Mouse (Mus musculus) limb, embryonic 10.5 days (tissue): ENCODE results near the gene Sgms2. TPM values are rescaled to one million over a fixed set of nuclear protein-coding genes. Genes with fewer than 3 reads are reported as not detected.

Experiments used
- DNase-seq: peaks from one replicate; pipeline ENCODE4 v3.0.0-alpha.2; 2017; ENCODE audit warnings: low spot score
- H3K27ac ChIP-seq: fragments of 300-500 bp; sonication (generic); 2 replicates; pipeline ENCODE4 v1.5.1; 2016; ENCODE audit warnings: mild to moderate bottlenecking
- H3K27me3 ChIP-seq: fragments of 300-500 bp; sonication (generic); 2 replicates; pipeline ENCODE4 v1.6.1; 2016; ENCODE audit warnings: low read depth, mild to moderate bottlenecking; ENCODE audit not compliant: poor library complexity, severe bottlenecking
- H3K36me3 ChIP-seq: fragments of 300-500 bp; sonication (generic); 2 replicates; pipeline ENCODE4 v1.6.1; 2016; ENCODE audit warnings: mild to moderate bottlenecking, moderate library complexity
- H3K4me1 ChIP-seq: fragments of 300-500 bp; sonication (generic); 2 replicates; pipeline ENCODE4 v1.6.1; 2016
- H3K4me3 ChIP-seq: fragments of 300-500 bp; sonication (generic); 2 replicates; pipeline ENCODE4 v1.5.1; 2016; ENCODE audit warnings: mild to moderate bottlenecking, moderate library complexity
- H3K9me3 ChIP-seq: fragments of 300-500 bp; sonication (generic); replicated peaks from 2 replicates; pipeline ENCODE4 v1.6.1; 2016; ENCODE audit warnings: mild to moderate bottlenecking
- WGBS: fragments of 180-500 bp; shearing (Covaris S2); methylation state at CpG from one replicate; pipeline ENCODE4 v1.1.7; 2016; 5-methylcytosine and 5-hydroxymethylcytosine counted together
- polyA plus RNA-seq: library from polyadenylated mRNA; unstranded; fragments of >200 nt; fragmentation: Nextera tagmentation; extraction: Ambion mirVana; gene quantifications from 2 replicates; pipeline ENCODE4 v1.2.1, GENCODE M21; 2016

Sgms2 gene
- 1.2 and 1.3 TPM in 2 replicates for polyA plus RNA-seq

- H3K9me3 ChIP-seq = no peaks in the 10 kb centered on the region
- DNase-seq = no peak
- WGBS = 93% methylated on average over 2 of the region's 2 CpGs
- peaks cover 24% of the 10 kb centered on the region for H3K4me1 ChIP-seq
- H3K4me3 ChIP-seq = peak within 1 kb of the TSS; percentile 84
- H3K36me3 ChIP-seq = no peaks in the 10 kb centered on the region
- H3K27ac ChIP-seq = peak within 1 kb of the TSS; percentile 86
- peaks cover 63% of the 10 kb centered on the region for H3K27me3 ChIP-seq
Observed at GRCm38 (mm10) chr3:131491361-131491925, at the start of gene Sgms2. Sgms2 (minus strand) TSS chr3:131491411.

- 83% methylated on average over 3 of the region's 3 CpGs for WGBS
- no peak overlapping the region for H3K4me3 ChIP-seq
- no peaks in the 10 kb centered on the region for H3K27me3 ChIP-seq
- no peak overlapping the region for H3K27ac ChIP-seq
- no peak for DNase-seq
- no peaks in the 10 kb centered on the region for H3K4me1 ChIP-seq
- no peaks in the 10 kb centered on the region for H3K9me3 ChIP-seq
- H3K36me3 ChIP-seq = no peaks in the 10 kb centered on the region
Observed at GRCm38 (mm10) chr3:131525229-131525628, 34.0 kb upstream of the Sgms2 start.

- Histone ChIP-seq H3K27me3 (no peaks in the 10 kb centered on the region), H3K4me3 (no peak overlapping the region), H3K9me3 (no peaks in the 10 kb centered on the region), H3K36me3 (no peaks in the 10 kb centered on the region), H3K27ac (no peak overlapping the region), H3K4me1 (no peaks in the 10 kb centered on the region)
- peak; percentile 53 for DNase-seq
- 21% methylated on average over 11 of the region's 11 CpGs for WGBS
Observed at GRCm38 (mm10) chr3:131524779-131525178, 33.6 kb upstream of the Sgms2 start.

- Histone ChIP-seq H3K4me1 (no peaks in the 10 kb centered on the region), H3K36me3 (no peaks in the 10 kb centered on the region), H3K4me3 (no peak overlapping the region), H3K9me3 (no peaks in the 10 kb centered on the region), H3K27ac (no peak overlapping the region), H3K27me3 (no peaks in the 10 kb centered on the region)
- DNase-seq = no peak
- WGBS = 87% methylated on average over 5 of the region's 5 CpGs
Observed at GRCm38 (mm10) chr3:131524210-131524609, 33.0 kb upstream of the Sgms2 start.

- WGBS = 87% methylated on average over 9 of the region's 9 CpGs
- DNase-seq = no peak
Observed at GRCm38 (mm10) chr3:131523749-131524148, 32.5 kb upstream of the Sgms2 start.

GRCm38 (mm10) chr3:131522243-131522642 lies 31.0 kb upstream of the Sgms2 start:
- DNase-seq = no peak
- Histone ChIP-seq H3K4me1 (no peaks in the 10 kb centered on the region), H3K4me3 (no peak overlapping the region), H3K9me3 (no peaks in the 10 kb centered on the region), H3K36me3 (no peaks in the 10 kb centered on the region), H3K27me3 (no peaks in the 10 kb centered on the region), H3K27ac (no peak overlapping the region)
- WGBS = 91% methylated on average over 7 of the region's 7 CpGs

More at GRCm38 (mm10) chr3:131523749-131524148, 32.5 kb upstream of the Sgms2 start:
- Histone ChIP-seq H3K27ac (no peak overlapping the region), H3K9me3 (no peaks in the 10 kb centered on the region), H3K4me1 (no peaks in the 10 kb centered on the region), H3K36me3 (no peaks in the 10 kb centered on the region), H3K4me3 (no peak overlapping the region), H3K27me3 (no peaks in the 10 kb centered on the region)

GRCm38 (mm10) chr3:131521206-131521605 lies 30.0 kb upstream of the Sgms2 start:
- no peaks in the 10 kb centered on the region for H3K27me3 ChIP-seq
- H3K9me3 ChIP-seq = no peaks in the 10 kb centered on the region
- WGBS = 76% methylated on average over 4 of the region's 4 CpGs
- no peak overlapping the region for H3K27ac ChIP-seq
- H3K4me3 ChIP-seq = no peak overlapping the region
- no peak for DNase-seq
- no peaks in the 10 kb centered on the region for H3K36me3 ChIP-seq
- H3K4me1 ChIP-seq = no peaks in the 10 kb centered on the region

GRCm38 (mm10) chr3:131517756-131518155 lies 26.5 kb upstream of the Sgms2 start:
- no peaks in the 10 kb centered on the region for H3K4me1 ChIP-seq
- H3K4me3 ChIP-seq = no peak overlapping the region
- WGBS = 83% methylated on average over 6 of the region's 6 CpGs
- H3K9me3 ChIP-seq = no peaks in the 10 kb centered on the region
- no peaks in the 10 kb centered on the region for H3K36me3 ChIP-seq
- no peak overlapping the region for H3K27ac ChIP-seq
- no peaks in the 10 kb centered on the region for H3K27me3 ChIP-seq
- DNase-seq = no peak

GRCm38 (mm10) chr3:131516332-131516999 lies 25.3 kb upstream of the Sgms2 start:
- no peaks in the 10 kb centered on the region for H3K36me3 ChIP-seq
- no peaks in the 10 kb centered on the region for H3K9me3 ChIP-seq
- no peak overlapping the region for H3K27ac ChIP-seq
- no peak for DNase-seq
- H3K4me1 ChIP-seq = no peaks in the 10 kb centered on the region
- H3K4me3 ChIP-seq = no peak overlapping the region
- H3K27me3 ChIP-seq = no peaks in the 10 kb centered on the region
- WGBS = 86% methylated on average over 7 of the region's 7 CpGs

GRCm38 (mm10) chr3:131511616-131512015 lies 20.4 kb upstream of the Sgms2 start:
- Histone ChIP-seq H3K36me3 (no peaks in the 10 kb centered on the region), H3K9me3 (no peaks in the 10 kb centered on the region), H3K4me1 (no peaks in the 10 kb centered on the region), H3K27me3 (no peaks in the 10 kb centered on the region), H3K27ac (no peak overlapping the region), H3K4me3 (no peak overlapping the region)
- 59% methylated on average over 8 of the region's 8 CpGs for WGBS
- no peak for DNase-seq

- H3K27ac ChIP-seq = no peak overlapping the region
- no peaks in the 10 kb centered on the region for H3K36me3 ChIP-seq
- DNase-seq = no peak
- no peak overlapping the region for H3K4me3 ChIP-seq
- no peaks in the 10 kb centered on the region for H3K4me1 ChIP-seq
- WGBS = 70% methylated on average over 2 of the region's 2 CpGs
- H3K9me3 ChIP-seq = no peaks in the 10 kb centered on the region
- no peaks in the 10 kb centered on the region for H3K27me3 ChIP-seq
Observed at GRCm38 (mm10) chr3:131508024-131508423, 16.8 kb upstream of the Sgms2 start.

GRCm38 (mm10) chr3:131504595-131505223 lies 13.5 kb upstream of the Sgms2 start:
- no peaks in the 10 kb centered on the region for H3K27me3 ChIP-seq
- peaks cover 6% of the 10 kb centered on the region; the same call in 1 of the 2 replicates for H3K4me1 ChIP-seq
- no peak for DNase-seq
- no peak overlapping the region for H3K27ac ChIP-seq
- H3K4me3 ChIP-seq = no peak overlapping the region
- H3K36me3 ChIP-seq = no peaks in the 10 kb centered on the region
- WGBS = 88% methylated on average over 14 of the region's 14 CpGs
- no peaks in the 10 kb centered on the region for H3K9me3 ChIP-seq

- Histone ChIP-seq H3K9me3 (no peaks in the 10 kb centered on the region), H3K4me1 (peaks cover 6% of the 10 kb centered on the region; the same call in 1 of the 2 replicates), H3K4me3 (no peak overlapping the region), H3K27me3 (no peaks in the 10 kb centered on the region), H3K36me3 (no peaks in the 10 kb centered on the region), H3K27ac (no peak overlapping the region)
- DNase-seq = no peak
- WGBS = 82% methylated on average over 10 of the region's 10 CpGs
Observed at GRCm38 (mm10) chr3:131501677-131502370, 10.6 kb upstream of the Sgms2 start.
